Mouse (Mus musculus): Measurements from ENCODE around the gene Syt11.
A peak's percentile ranks its signal among the peaks of the same experiment; 100 is the strongest.
"Not testable (repeated sequence)": the region's sequence is repeated elsewhere in the genome, so short reads cannot be mapped to it uniquely, and the experiment has no call there.

Syt11 gene

DNA sequence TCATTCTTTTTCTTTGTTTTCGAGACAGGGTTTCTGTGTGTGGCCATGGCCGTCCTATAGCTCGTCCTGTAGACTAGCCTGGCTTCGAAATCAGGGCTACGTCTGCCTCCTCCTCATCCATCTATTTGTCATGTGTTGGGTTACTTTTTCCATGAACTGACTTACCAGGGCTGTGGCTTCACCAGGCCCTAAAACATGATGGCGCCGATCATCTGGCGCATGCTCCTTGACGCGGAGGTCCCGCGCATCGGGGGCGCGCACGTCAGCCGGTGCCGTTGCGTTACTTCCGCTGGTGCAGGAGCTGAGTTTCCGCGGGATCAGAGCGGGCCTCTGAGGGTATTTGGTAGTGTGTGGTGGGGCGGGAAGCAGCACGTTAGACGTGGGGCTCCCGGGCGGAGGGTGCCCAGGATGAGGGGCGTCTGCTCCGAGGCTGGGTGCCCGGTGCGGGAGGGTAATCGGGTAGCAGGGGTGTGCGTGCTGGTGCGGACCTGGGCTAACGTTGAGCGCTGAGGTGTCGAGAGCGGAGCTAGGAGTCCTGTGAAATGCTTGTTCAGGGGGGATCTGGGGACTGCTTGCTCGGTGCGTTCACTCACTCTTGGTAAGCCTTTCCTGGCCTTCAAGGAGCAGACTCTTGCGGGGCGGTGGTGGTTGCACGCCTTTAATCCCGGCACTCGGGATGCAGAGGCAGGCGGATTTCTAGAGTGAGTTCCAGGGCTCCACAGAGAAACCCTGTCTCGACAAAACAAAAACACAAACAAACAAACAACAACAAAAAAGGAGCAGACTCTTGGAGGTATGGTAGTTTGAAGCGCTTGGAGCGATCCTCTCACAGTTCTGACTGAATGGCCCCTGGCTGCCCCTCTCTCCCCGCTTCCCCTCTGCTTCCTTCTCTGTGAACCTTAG, at the start of gene Syt11:
Gene Syt11 (minus strand): TSS at position 226 of the 903 bp plus-strand sequence.
- peak; percentile 21 for DNase-seq

DNA sequence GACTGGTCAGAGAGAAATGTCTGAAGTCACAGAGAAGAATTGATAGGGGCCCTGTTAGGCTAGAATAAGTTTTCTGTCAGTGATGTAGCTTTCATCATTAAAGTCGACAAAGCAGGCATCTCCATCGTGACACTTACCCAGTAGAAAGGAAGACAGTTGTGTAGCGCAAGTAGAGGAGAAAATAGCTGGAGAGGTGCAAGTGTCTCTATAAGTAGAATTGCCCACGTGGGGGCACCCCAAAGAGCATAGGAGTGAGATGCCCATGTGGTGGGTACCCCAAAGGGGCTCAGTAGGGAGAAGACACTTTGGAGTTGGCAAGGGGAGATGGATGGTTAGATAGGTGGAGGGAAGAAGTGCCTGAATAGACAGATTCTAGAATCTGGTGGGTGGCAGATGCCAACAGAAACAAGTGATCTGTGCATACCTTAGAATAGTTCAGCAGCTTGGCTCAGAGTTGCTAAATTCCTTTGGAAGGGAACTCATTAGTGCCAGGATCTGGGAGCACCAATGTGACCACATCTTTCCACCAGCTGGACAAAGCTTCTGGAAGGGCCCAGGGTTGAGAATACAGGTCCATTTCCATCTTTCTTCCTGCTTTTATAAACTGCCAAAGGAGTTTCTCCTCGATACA, 29.1 kb upstream of the Syt11 start:
- no peak for DNase-seq

DNA sequence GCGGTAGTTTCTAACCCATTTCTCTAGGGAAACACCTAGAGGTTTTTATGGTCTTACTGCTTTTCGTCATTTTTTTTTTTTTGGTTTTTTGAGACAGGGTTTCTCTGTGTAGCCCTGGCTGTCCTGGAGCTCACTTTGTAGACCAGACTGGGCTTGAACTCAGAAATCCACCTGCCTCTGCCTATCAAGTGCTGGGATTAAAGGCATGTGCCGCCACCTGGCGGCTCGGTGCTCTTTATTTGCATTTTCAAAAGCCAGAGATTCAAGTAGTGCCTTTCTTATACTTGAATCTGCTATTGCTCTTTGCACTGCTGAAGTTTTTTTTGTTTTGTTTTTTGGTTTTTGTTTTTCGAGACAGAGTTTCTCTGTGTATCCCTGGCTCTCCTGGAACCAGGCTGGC, 22.5 kb upstream of the Syt11 start:
- DNase-seq, result not testable (repeated sequence)

- not testable (repeated sequence) for DNase-seq
Measured at GRCm38 (mm10) chr3:88788033-88788432, 13.1 kb upstream of the Syt11 start.

- not testable (repeated sequence) for DNase-seq
Measured at GRCm38 (mm10) chr3:88786805-88787204, 11.8 kb upstream of the Syt11 start.

DNA sequence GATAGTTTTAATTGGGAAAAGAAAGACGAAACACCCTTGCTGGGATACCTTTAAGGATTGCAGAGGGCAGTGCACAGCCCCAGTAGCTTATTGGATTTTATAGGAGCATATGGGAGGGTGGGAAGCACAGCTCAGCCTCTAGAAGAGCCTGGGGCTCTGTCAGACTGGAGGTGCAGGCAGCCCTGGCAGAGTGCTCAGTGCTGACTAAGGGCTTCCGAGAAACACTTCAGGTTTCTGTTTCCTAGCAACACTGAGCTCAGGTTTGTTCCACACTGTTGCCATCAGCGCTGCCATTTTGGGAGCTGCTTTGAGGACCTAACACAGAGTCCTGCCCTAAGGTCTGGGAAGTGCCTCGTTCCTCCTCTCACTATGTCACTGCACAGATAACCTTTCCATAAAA, 11.4 kb upstream of the Syt11 start:
- not testable (repeated sequence) for DNase-seq

DNA sequence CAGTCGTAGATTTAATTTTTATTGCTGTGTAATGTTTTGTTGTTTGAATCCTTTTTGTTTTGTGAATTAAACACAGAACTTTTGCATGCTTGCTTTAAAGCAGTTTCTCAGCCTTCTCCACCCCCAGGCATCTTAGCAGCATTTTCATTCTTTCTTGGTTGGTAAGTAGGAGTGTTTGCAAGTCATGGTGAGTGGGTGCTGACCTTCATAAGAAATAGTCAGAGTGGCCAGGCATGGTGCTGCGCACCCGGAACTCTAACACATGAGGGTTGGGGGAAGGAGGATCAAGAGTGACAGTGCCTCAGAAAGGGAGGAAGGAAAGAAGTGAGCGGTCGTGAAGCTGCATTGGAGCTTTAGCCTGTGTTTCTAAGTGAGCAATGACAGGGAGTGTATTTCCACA, 9.9 kb upstream of the Syt11 start:
- no peak for DNase-seq

DNA sequence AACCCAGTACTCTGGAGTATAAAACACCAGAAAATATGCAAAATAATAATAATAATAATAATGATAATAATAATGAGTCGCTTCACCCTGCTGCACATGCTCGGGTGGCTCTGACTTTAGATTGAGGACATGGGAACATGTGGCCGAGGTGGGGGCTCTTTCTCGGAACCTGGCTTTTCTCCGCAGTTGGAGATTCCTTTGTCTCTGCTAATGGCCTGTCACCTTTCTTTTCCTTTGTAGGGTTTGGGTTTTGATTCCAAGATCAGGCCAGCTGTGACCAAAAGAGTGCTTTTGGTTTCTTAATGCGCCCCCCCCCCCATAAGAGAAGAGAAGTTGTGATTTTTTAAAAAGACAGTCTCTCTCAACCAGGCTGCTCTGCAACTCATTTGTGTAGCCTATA, 1.8 kb downstream of the Syt11 start:
- DNase-seq, result not testable (repeated sequence)

GRCm38 (mm10) chr3:88772399-88772798, 2.6 kb downstream of the Syt11 start:
- DNase-seq, result peak; percentile 86

DNA sequence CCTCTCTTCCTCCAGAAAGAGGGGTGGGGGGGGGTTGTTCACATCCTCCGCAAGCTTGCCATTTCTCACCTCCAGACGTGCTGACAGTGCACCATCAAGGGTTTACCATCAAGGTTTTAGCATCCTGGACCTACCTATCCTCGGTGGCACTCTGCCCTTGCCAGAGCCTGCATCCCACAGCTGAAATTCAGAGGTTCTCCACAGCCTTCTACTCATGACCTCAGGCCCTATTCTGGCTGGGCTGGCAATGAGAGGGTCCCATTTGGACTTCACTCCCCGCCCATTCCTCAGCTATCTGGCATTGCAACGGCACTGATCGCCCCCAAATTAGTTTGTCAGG, 3.1 kb downstream of the Syt11 start:
- not testable (repeated sequence) for DNase-seq

DNA sequence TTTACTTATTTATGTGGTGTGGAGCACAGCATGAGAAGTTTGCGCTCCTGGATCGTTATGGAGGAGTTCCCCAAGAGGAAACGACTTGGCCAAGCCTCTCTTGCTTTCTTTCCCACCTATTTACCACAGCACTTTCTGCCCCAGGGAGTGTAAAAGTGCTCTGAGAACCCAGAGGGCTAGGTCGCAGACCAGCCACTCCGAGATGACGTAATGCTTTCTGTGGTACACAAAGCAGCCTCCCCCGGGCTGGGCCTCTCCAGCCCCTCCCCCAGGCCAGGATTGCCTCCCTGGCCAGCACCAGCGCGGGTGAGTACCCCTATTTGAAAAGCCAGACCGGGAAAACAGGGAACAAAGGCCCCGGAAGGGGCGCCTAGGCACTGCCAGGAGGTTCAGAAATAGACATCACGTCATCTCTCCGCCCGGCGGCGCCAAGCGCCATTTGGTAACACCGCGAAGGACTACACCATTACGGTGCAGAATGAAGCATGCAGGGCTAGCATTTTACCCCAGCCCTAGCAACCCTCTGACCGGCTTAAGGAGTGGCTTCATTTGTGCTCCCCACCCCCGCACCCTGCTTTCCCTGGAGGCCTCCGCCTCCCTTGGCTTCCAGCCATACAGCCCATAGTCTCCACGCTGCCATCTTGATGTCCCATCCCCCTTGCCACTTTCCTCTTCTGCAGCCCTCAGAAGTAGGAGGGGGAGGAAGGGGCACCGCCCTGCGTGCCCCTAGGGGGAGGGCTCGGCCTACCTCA, 3.6 kb downstream of the Syt11 start:
- DNase-seq, result peak; percentile 79

GRCm38 (mm10) chr3:88762401-88762831, 12.5 kb downstream of the Syt11 start:
- DNase-seq, result no peak

DNA sequence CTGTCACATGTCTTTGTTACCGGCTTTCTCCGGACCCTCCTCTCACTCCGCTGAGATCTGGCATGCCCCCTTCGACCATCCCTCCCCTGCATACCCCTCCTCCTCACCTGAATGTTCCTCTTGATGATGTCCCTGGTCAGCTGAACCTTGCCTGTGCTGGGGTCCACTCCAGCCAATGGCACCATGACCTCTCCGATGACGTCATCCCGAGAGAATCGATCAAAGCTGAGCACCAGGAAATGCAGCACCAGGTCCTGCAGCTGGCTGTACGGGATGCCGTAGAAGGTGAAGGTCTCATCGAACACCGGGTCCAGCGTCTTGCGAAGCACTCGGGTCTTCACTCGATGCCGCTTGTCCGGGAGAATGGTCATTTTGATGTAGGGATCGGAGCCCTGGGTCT, 13.3 kb downstream of the Syt11 start:
- no peak for DNase-seq

DNA sequence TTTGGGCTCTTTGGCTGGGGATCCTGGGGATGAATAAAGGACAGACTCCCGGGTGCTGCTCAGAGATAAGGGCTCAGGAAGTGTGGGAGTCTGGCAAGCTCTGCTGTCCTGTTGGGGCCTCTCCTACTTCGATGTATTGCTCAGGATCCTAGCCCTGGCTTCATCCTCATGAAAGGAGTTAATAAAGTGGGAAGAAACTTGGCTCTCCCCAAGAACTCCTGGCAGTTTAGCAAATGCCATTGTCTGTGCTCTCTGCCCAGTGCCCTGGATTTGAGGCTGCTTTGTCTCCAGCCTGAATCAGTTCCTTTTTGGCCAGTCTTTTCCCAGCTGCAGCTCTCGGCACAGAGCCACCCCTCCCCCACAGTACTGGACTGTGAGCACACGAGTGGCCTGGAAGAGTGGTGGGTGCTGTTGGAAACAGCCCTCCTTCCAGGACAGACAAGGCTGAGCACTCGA, 16.9 kb downstream of the Syt11 start:
- DNase-seq, result peak; percentile 80

DNA sequence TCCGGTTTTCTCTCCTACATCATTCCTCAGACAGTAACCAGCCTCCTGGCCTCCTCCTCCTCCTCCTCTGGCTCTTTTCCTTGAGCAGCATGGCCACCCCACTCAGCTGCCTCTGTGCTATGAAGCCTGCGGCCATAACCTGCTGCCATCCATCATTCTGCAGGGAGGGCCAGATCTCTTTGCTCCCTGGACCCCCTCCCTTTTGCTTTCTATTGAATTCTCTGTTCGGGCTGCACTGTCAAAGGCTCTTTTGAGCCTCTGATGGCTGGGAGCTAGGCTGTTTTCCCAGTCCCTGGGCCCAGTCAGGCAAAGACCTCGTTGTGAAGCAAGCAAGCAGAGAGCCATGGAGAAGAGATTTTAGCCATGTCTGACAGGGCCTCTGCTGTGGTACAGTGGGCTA, 18.7 kb downstream of the Syt11 start:
- DNase-seq, result peak; percentile 53

- no peak for DNase-seq
Measured at GRCm38 (mm10) chr3:88755541-88755940, 19.4 kb downstream of the Syt11 start.

DNA sequence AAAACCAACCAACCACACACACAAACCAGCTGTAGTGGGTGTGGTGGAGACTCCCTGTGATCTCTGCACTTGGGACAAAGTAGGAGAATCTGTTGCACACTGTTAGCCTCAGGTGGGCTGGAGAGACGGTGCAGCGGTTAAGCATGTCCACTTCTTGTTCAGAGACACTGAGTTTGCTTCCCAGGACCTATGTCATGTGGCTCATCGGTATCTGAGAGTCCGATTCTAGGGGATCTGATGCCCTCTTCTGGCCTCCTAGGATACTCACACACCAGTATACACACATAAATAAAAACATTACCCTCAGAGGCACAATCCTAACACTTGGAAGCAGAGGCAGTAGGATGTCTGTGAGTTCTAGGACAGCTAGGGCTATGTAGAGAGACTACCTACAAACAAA, 20.7 kb downstream of the Syt11 start:
- DNase-seq, result peak; percentile 28

- DNase-seq, result no peak
Measured at GRCm38 (mm10) chr3:88746871-88747231, 28.1 kb downstream of the Syt11 start.

DNA sequence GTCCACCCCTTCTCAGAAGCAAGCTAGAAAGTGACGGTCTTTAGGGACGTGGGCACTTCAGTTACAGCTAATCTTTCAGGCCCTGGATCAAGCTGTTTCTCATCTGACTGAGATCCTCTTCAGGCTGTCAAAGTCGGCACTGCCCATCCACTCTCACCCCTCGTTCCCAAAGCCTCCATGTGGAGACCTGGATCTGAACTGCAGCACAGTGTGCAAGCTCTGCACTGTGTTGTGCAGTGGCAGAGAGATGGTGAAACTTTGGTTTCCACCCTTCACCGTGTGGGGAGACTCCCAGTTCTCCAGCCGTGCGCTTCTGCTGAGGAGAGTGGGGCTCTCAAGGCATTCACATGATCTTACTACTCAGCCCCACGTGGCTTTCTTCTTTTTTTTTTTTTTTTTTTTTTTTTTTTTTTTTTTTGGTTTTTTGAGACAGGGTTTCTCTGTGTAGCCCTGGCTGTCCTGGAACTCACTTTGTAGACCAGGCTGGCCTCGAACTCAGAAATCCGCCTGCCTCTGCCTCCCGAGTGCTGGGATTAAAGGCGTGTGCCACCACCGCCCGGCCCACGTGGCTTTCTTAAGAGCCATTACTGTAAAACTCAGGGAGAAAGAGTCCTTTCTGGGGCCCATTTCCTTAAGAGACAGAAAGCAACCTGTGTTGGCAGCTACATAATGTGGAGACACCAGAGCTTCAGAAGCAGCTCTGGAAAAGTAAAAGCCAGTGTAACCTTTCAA, 28.7 kb downstream of the Syt11 start:
- DNase-seq, result no peak

DNA sequence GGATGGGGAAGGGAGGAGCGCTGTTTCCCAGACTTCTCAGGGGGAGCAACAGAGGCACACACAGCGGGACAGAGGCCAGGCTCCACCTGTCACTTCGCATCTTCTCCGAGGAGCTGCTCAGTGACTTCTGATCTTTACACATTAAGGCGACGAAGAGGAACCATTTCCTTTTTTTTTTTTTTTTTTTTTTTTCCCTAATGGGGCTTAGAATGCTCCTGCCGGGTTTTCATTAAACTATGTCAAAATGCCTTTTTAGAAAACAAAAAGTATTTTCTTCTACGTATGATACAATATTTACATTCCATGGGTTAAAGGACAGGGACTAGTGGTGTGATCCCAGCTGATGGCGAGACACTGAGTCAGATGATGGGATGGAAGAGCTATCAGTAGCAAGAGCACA, 29.4 kb downstream of the Syt11 start:
- DNase-seq, result no peak

DNA sequence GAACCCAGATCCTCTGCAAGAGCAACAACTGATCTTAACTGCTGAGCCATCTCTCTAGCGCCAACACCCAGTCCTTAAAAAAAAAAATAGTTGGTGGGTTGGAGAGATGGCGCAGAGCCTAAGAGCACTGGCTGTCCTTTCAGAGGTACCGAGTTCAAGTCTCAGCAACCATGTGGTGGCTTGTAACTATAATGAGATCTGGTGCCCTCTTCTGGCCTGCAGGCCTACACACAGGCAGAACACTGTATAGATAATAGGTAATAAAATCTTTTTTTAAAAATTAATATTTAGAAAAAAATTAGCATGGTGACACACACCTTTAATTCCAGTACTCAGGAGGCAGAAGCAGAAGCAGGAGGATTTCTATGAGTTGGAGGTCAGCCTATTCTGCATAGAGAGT, 34.8 kb downstream of the Syt11 start:
- no peak for DNase-seq

DNA sequence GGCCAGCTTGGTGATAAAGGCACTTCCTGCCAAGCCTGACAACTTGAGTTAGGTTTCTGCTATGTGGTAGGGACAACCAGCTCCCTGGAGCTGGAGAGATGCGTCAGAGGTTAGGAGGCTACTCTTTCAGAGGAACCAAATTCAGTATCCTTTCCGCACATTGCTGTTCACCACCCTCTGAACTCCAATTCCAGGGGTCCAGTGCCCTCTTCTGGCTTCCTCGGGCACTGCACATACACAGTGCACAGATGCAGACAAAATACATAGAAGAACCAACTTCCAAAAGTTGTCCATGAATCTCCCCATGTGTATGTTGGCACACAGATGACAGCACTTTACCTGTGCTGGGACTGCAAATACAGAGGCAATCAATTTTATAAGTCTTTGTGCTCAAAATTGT, 36.3 kb downstream of the Syt11 start:
- peak; percentile 47 for DNase-seq

- no peak for DNase-seq
Measured at GRCm38 (mm10) chr3:88736556-88736955, 38.4 kb downstream of the Syt11 start.
